Comparison of ENCODE assay signal across 9 mouse cellular contexts in genomic region chr7:131960551-131960950, GRCm38 (mm10). TPM values are rescaled to one million over a fixed set of nuclear protein-coding genes. Genes with fewer than 3 reads are reported as not detected.
DNase-seq lines count a peak whose midpoint lies in the region; ATAC-seq and TF ChIP-seq lines count a peak whose summit lies in the region.
"Had no signal": no experiment of that assay in that cellular context is flagged by ENCODE, and none has a peak within 500 bp of the region (broad histone marks: within the 10 kb centered on the region; RNA-seq: fewer than 3 reads in every experiment).

No protein-coding gene starts in this region.

- no peaks in the 10 kb centered on the region for H3K9me3 ChIP-seq in kidney, embryonic 15.5 days (replicated peaks)
- no peaks in the 10 kb centered on the region for H3K9me3 ChIP-seq in ES-E14 (ENCODE audit: control insufficient read depth, insufficient read depth, low read depth, low read length)
- no peaks in the 10 kb centered on the region for H3K9me3 ChIP-seq in limb, embryonic 14.5 days (ENCODE audit: control insufficient read depth, low read length)
- H3K9me3 ChIP-seq: neural tube, embryonic 12.5 days had no signal

- WGBS in kidney, adult 2 months, result 23% methylated on average over 6 of the region's 6 CpGs
- 26% methylated on average over 6 of the region's 6 CpGs for WGBS in kidney, embryonic 15.5 days
- WGBS in limb, embryonic 14.5 days, result 22% methylated on average over 6 of the region's 6 CpGs

- no peak overlapping the region for H3K4me2 ChIP-seq in kidney, embryonic 15.5 days
- no peak overlapping the region for H3K4me2 ChIP-seq in limb, embryonic 14.5 days (replicated peaks; ENCODE audit: low read depth, low read length, severe bottlenecking)
- H3K4me2 ChIP-seq: neural tube, embryonic 12.5 days had no signal

- no peak for TF ChIP-seq CTCF in kidney, adult 2 months (conservative IDR thresholded peaks at IDR 0.05; ENCODE audit: insufficient read depth, insufficient read length, low read depth, low read length)
- no peak for TF ChIP-seq CTCF in left cerebral cortex, adult 2 months (IDR thresholded peaks at IDR 0.05)

- H3K4me1 ChIP-seq in kidney, adult 2 months (ENCODE audit: control insufficient read depth, insufficient read depth, low read length), result no peaks in the 10 kb centered on the region
- H3K4me1 ChIP-seq in kidney, embryonic 15.5 days, result no peaks in the 10 kb centered on the region
- no peaks in the 10 kb centered on the region for H3K4me1 ChIP-seq in ES-E14 (ENCODE audit: control insufficient read depth in 2 of 2, insufficient read depth in 2 of 2, low read length in 2 of 2, poor library complexity in 1 of 2)
- H3K4me1 ChIP-seq in limb, embryonic 14.5 days (ENCODE audit: control insufficient read depth, insufficient read depth, low read length), result no peaks in the 10 kb centered on the region
- H3K4me1 ChIP-seq: neural tube, embryonic 12.5 days had no signal

- H3K4me3 ChIP-seq in kidney, adult 2 months (ENCODE audit: insufficient read depth, low read depth, low read length), result no peak overlapping the region
- H3K4me3 ChIP-seq in kidney, embryonic 15.5 days (replicated peaks), result no peak overlapping the region
- H3K4me3 ChIP-seq in ES-E14 (ENCODE audit: insufficient read depth in 1 of 2, low read depth in 1 of 2, low read length in 2 of 2, poor library complexity in 1 of 2, severe bottlenecking in 1 of 2), result no peak overlapping the region
- H3K4me3 ChIP-seq in limb, embryonic 14.5 days (replicated peaks; ENCODE audit: low read length), result no peak overlapping the region
- H3K4me3 ChIP-seq in left cerebral cortex, adult 2 months, result no peak overlapping the region
- H3K4me3 ChIP-seq: neural tube, embryonic 12.5 days had no signal

- in situ Hi-C loops in ES-E14 (cut with MboI; ENCODE audit: low sequenced_read_pairs in 2 of 2, unreplicated experiment in 2 of 2), result no loop called here

- DNase-seq in kidney, adult 2 months, result peak; percentile 14
- peak; percentile 28 for DNase-seq in ES-E14 (ENCODE audit: low read depth, low spot score)
- peak; percentile 66 for DNase-seq in adrenal gland, postnatal 14 days
- peak; percentile 77 for DNase-seq in limb, embryonic 14.5 days (ENCODE audit: low spot score)
- no peak for DNase-seq in left cerebral cortex, adult 2 months (ENCODE audit: extremely low spot score in 1 of 2, low spot score in 2 of 2)
- no peak for DNase-seq in thymus, postnatal 36 days

- TF ChIP-seq POLR2A in kidney, adult 2 months (IDR thresholded peaks at IDR 0.05; ENCODE audit: low read depth, low read length), result no peak
- TF ChIP-seq POLR2A in limb, embryonic 14.5 days (IDR thresholded peaks at IDR 0.05; ENCODE audit: borderline replicate concordance, extremely low read depth, insufficient read depth, insufficient read length), result no peak

- H3K27me3 ChIP-seq in kidney, adult 2 months (replicated peaks; ENCODE audit: control insufficient read depth, insufficient read depth, low read length), result no peaks in the 10 kb centered on the region
- peaks cover 12% of the 10 kb centered on the region for H3K27me3 ChIP-seq in kidney, embryonic 15.5 days
- H3K27me3 ChIP-seq in limb, embryonic 14.5 days (ENCODE audit: control insufficient read depth, insufficient read depth, low read length), result peaks cover 14% of the 10 kb centered on the region

- no peak overlapping the region for H3K9ac ChIP-seq in kidney, embryonic 15.5 days
- no peak overlapping the region for H3K9ac ChIP-seq in ES-E14 (ENCODE audit: insufficient read depth, low read depth, low read length, poor library complexity, severe bottlenecking)
- no peak overlapping the region for H3K9ac ChIP-seq in limb, embryonic 14.5 days (ENCODE audit: low read depth, low read length, severe bottlenecking)
- H3K9ac ChIP-seq: neural tube, embryonic 12.5 days had no signal

- intact Hi-C loops in left cerebral cortex, adult 2 months (cut with DNase I), result no loop called here

- H3K27ac ChIP-seq in kidney, adult 2 months (ENCODE audit: insufficient read depth, low read depth, low read length), result no peak overlapping the region
- H3K27ac ChIP-seq in kidney, embryonic 15.5 days, result no peak overlapping the region
- H3K27ac ChIP-seq in ES-E14 (ENCODE audit: insufficient read depth, low read depth, low read length, poor library complexity, severe bottlenecking), result no peak overlapping the region
- H3K27ac ChIP-seq in limb, embryonic 14.5 days (replicated peaks; ENCODE audit: low read depth, low read length), result no peak overlapping the region
- H3K27ac ChIP-seq in left cerebral cortex, adult 2 months, result no peak overlapping the region
- H3K27ac ChIP-seq: neural tube, embryonic 12.5 days had no signal

- no peak for ATAC-seq in kidney, embryonic 15.5 days (replicated peaks; ENCODE audit: low FRiP score)
- ATAC-seq in limb, embryonic 14.5 days (ENCODE audit: low FRiP score, low read depth), result no peak
- no peak for ATAC-seq in granulocyte monocyte progenitor cell, adult 5-6 weeks (replicated peaks; ENCODE audit: poor library complexity, severe bottlenecking)

- no peaks in the 10 kb centered on the region for H3K36me3 ChIP-seq in kidney, adult 2 months (ENCODE audit: control insufficient read depth, insufficient read depth, low read length)
- no peaks in the 10 kb centered on the region for H3K36me3 ChIP-seq in kidney, embryonic 15.5 days
- H3K36me3 ChIP-seq in ES-E14 (ENCODE audit: control insufficient read depth, insufficient read depth, low read length, poor library complexity, severe bottlenecking), result no peaks in the 10 kb centered on the region
- H3K36me3 ChIP-seq in limb, embryonic 14.5 days (ENCODE audit: control insufficient read depth, insufficient read depth, low read length), result no peaks in the 10 kb centered on the region
- H3K36me3 ChIP-seq: neural tube, embryonic 12.5 days had no signal

TF ChIP-seq in ES-E14, 5 proteins besides CTCF, POLR2A, EP300 and RAD21:
- TF ChIP-seq ZNF384 (IDR thresholded peaks at IDR 0.05; ENCODE audit: low read depth, low read length) (no peak), HCFC1 (IDR thresholded peaks at IDR 0.05; ENCODE audit: borderline replicate concordance, insufficient read depth, low read length) (no peak)

RNA-seq across cellular contexts. Expression of gene Gpr26, which starts 5.7 kb away (rescaled TPM):
- polyA plus RNA-seq in kidney, adult 2 months (2012; rRNA removed), result not detected in 2 replicates
- polyA plus RNA-seq in kidney, embryonic 15.5 days (2015; fragmentation: Nextera tagmentation; extraction: Ambion mirVana), result not detected in 2 replicates
- total RNA-seq in ES-E14 (2012; rRNA removed), result 0.04 TPM in 1 of 2 replicates, not detected in the other
- total RNA-seq in adrenal gland, postnatal 14 days (2021), result 0.04 TPM in 1 of 2 replicates, not detected in the other
- polyA plus RNA-seq in limb, embryonic 14.5 days (2012; rRNA removed), result 0.01 and 0.03 TPM in 2 replicates
- not detected in 2 replicates for polyA plus RNA-seq in limb, embryonic 14.5 days (2014; fragmentation: Nextera tagmentation; extraction: Ambion mirVana)
- not detected in 2 replicates for total RNA-seq in granulocyte monocyte progenitor cell, adult 5-6 weeks (2014; fragmentation: Nextera tagmentation)
- not detected in 2 replicates for total RNA-seq in granulocyte monocyte progenitor cell, adult 5-6 weeks (2017)
- total RNA-seq in left cerebral cortex, adult 2 months (2021), result 100 to 1,000 TPM; 127 to 134 TPM

Comparison
In these comparisons a context has a peak if more than half of its experiments do, and no peak if none do; other contexts are left out.
1. DNase-seq: peak in kidney, adult 2 months (single experiment), ES-E14 (single experiment), adrenal gland, postnatal 14 days (single experiment) and limb, embryonic 14.5 days (single experiment); none in left cerebral cortex, adult 2 months (0 of 2) and thymus, postnatal 36 days (0 of 2).
2. RNA of gene Gpr26, which starts 5.7 kb away (total RNA-seq): 127 to 134 TPM in left cerebral cortex, adult 2 months; 0.04 TPM in ES-E14, 0.04 TPM in adrenal gland, postnatal 14 days and not detected in granulocyte monocyte progenitor cell, adult 5-6 weeks; every median in the first group is over 100 times any median in the second.